Mouse (Mus musculus): ENCODE results near the gene Gm5148.
A peak's percentile ranks its signal among the peaks of the same experiment; 100 is the strongest.

The Gm5148 gene

DNA sequence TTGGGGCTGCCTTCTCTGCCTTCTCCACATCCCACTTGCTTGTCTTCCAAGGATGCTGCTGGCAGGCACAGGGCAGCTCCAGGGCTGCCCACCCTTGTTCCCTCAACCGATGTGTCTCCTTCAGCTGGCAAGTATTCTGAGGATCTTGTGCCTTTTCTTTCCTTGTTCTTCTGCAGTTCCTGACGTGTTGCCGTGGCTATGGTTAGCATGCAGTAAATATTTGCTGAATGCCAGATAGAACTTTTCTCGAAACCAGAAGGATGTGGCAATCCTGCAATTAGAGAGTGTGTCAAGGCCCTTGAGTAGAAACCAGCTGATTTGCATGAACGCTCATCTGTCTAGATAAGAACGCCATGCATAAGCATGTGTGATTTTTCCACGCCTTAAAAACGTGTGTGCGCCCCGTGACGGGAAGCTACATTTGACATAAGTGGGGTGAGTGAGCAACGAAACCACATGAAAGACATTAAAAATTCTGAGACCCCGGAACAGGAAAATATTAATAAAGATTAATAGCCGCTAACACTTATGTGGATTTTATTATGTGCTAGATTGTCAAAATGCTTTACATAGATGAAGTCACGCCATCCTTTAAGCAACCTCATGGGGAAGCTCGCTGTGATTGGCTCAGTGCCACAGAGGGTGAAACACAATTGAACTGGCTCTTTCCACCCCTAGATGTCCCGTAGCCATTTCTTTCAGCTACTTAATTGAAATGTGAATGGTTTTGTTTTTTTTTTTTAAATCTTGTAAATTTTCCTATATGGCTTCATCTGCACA is 14.1 kb upstream of the Gm5148 start:
- no peak for DNase-seq (ENCODE audit: inconsistent ontology term)

DNA sequence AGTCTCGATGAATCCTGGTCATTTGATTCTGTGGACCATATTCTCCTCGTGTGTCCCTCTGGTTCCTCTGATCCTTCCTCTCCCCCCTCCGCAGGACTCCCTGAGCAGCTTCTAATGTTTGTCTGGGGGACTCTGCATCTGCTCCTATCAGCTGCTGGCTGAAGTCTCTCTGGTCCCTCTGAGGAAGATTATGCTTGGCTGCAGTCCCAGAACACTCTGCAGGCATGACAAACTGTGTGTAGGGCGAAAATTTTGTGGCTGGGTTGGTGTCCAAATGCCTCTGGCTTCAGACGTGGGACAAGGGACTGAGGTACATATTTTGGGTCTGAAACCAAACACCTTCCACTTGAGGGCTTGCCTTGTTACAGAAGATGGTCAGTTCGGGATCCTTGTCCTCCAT is 13.1 kb upstream of the Gm5148 start:
- peak; percentile 71 for DNase-seq (ENCODE audit: inconsistent ontology term)

DNA sequence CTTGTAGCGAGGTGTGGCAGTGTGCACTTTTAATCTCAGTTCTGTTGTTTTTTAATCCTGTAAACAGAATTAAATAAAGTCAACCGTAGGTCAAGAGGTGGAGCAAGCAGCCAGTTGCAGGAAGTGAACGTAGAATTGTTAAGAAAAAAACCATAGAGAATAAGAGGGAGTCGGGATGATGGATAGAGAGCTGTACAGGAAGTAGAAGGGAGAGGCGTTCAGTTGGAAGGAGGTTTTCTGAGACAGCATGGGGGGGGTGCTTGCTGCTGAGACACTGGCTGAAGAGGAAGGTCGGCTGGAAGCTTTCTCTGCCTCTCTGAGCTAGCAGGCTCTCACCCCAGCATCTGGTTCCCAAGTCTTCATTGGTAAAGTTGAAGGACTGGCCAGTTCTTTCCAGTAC is 10.9 kb upstream of the Gm5148 start:
- no peak for DNase-seq (ENCODE audit: inconsistent ontology term)

DNA sequence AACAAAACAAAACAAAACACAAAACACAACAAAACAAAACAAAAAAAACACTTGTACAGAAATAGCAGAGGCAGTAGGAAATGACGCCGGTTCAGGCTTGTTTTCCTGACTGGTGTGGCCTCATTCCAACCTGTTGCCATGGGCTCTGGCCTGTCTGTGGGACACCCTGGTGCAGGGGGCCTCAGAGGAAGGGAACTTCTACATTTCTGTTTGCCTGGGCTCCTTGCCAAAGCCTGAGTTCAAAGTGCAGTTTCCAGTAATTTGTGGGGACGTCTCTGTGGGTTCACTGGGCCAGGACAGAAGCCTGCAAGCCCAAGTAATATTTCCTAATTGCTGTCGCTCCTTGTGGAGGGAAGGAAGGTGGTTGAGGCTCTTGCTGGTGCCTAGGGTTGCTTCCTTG is 4.9 kb upstream of the Gm5148 start:
- DNase-seq (ENCODE audit: inconsistent ontology term): peak; percentile 83

DNA sequence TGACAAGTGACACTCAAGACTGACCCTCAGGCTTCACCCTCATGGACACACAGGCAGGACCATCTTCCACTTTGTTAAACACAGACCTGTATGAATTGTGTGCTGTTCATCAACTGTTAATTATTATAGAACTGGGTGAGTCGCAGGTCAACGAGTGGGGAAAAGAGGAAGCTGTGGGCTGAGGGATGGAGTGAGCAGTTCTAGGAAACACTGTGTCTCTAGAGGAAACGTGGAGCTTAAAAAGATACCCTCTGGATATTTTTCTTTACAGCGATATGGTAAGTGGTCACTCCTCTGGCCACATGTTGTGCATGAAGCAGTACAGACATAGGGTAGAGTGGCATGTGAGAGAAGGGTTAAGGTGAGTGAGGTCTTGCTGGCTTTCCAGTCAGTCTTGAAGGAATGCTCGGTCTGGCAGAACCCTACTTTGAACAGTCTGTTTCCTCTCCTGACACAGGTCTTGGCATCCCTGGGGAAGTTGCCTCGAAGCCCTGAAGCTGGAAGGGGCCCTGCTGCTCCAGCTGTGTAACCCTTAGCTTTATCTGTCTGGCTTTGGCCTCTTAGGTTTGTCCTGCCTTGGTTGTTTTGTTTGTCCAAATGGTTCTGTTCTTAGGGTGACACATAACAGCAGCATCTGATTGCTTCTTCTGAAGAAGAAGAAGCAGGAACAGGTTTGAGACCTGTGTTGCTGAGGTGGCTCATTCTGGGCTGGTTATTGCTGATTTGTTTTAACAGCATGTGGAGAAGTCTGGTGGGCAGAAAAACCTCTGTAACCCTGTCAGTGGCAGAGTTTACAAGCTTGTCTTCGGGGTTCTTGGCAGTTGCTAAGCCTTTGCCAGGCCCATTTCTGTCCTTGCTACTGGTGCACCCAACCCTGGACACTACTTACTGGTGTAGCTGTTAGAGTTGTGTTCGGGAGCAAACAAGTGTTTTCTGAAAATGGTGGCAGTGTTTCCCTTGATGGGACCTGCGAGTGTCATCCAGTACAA is 4.1 kb upstream of the Gm5148 start:
- DNase-seq (ENCODE audit: inconsistent ontology term): no peak

DNA sequence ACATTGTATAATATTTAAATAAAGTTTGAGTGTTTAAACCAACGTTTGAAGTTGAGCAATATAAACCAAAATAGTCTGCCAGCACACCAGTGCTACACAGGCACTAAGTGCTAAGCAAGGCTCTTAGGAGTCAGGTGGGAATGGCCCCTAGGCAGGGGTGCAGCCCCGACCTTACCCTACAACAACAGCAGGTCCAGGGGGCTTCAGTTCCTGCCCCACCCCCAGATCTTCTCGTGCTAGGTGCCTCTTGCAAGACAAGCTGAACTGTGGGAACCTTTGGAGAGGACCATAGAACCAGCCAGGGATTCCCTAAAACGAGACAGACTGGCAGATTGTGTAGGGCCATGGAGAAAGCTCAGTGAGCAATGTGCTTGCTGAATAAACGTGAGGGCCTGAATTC is 3.1 kb upstream of the Gm5148 start:
- no peak for DNase-seq (ENCODE audit: inconsistent ontology term)

DNA sequence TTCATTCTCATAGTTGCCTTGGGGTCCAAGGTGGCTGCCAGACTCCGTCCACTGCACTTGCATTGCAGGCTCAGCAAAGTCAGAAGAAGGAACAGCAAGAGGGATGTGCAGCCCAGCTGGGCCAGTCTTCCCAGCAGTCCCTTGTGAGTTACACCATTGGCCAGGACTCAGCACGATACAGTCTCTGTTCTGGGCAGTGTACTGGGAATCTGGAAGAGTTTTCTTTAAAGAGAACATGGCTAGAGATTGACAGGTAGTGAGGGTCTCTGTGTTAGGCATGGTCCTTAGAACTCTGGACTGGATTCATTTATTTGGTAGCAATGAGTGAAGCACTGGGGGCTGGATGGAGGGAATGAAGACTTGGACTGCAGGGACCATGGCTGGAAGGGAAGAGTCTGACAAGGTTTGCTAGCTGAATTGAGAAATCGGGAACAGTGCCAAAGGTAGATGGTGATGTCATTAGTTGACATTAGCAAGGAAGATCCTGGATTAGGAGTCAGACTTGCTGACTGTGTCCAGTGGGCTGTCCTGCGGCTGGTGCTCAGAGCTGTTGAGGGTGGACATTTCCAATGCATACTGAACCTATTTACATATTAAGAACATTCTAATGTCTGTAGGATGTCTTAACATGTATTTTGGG is 2.3 kb upstream of the Gm5148 start:
- DNase-seq (ENCODE audit: inconsistent ontology term): no peak

DNA sequence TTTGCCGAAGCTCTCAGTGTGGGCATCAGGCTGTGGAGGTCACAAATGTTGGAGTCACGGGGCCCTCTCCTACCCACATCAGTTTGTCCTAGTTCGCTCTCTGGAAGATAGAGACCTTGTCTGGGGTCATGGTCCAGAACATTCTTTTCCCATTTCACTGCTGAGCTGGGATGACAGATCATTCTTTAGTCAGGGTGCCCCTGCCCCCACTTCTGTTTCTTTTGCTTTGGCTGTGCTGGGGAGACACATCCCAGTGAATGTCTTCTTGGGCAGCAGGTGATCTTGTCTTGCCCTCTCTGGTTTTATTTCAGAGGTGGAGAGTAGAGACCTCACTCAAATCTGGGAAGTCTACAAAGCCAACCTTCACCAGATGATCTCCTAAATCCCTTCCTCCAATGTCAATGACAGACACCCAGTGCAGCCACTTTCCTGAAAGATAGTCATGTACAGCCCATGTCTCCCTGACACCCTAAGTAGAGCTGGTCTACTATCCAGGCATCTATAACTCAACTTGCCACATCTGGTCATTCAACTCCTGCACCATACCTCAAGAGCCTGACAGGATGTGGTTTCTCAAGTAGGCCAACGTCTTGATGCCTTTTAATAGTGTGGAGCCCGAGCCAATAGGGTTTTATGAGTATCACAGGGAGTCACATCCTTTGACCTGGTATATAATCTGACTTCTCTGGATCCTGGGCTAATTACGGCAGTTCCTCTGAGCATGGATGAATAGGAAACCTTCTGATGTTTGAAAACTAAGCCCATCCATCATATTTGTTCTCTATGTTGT is 851 bp upstream of the Gm5148 start:
- DNase-seq (ENCODE audit: inconsistent ontology term): no peak

DNA sequence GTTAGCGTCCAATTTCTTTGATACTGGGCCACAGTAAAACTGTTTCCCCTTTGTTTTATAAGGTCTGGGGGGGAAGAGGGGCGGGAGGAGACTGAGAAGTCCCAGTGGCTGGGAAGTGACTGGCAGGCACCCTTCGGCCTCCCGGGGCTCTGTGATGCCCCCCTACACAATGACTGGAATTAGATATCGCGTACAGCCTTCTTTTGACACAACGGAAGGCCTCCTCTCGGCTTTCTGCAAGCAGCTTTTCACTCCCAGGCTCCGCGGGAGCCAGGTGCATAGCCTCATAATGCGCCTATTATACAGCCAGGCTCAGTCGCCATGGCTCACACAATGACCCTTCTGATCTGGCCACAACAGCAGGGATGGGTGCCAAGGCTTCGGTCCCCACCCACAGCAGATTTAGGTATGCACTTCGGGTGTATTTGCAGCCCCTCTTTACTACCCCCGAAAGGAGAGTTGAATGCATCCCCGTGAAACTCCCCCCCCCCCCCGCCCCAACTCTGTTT is 574 bp downstream of the Gm5148 start:
- DNase-seq (ENCODE audit: inconsistent ontology term): peak; percentile 63

DNA sequence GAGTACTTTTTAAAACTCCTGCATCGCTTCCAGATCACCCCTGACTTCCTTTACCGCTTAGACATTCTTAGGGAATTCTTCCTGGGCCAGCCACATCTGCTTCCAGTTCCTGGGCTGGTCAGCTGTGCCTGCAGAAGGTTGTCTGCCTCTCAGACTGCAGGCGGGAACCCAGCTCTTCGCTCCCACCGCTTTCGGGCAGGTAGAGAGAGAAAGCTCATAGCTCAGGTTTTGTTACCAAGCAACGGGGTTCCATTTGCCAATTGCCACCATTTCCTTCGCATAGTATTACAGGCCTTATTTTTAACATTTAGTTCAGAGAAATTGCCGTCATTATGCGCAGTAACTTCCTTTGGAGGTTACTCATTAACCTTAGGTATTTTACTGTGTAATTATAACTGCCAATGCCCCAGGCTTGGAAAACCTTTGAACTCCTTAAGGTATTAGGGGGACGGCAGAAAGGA is 1.2 kb downstream of the Gm5148 start:
- no peak for DNase-seq (ENCODE audit: inconsistent ontology term)

DNA sequence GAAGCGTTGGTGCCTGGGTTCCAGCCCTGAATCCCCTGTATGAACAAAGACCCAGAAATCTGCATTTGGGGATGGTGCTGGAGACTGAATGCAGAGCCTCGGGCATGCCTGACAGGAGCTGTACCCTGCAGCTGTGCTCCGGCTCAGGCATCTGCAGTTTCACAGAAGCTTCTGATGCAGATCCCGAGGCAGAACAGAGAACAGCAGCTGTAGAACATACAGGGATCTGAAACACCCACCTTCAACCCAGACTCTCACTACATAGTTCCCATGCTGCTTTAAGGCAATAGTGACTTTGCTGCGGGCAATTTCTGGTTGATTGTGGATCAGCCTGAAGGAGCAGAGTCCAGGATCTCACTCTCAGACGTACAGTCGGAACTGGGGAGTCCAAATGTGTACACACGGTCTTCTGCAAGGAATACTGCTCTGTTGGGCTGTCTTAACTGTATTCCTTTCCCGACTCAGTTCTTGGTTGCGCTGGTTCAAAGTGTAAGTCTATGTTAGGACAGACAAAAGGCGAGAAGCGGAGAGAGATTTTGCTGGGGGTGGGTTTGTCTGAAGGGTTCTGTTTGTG is 1.7 kb downstream of the Gm5148 start:
- no peak for DNase-seq (ENCODE audit: inconsistent ontology term)

DNA sequence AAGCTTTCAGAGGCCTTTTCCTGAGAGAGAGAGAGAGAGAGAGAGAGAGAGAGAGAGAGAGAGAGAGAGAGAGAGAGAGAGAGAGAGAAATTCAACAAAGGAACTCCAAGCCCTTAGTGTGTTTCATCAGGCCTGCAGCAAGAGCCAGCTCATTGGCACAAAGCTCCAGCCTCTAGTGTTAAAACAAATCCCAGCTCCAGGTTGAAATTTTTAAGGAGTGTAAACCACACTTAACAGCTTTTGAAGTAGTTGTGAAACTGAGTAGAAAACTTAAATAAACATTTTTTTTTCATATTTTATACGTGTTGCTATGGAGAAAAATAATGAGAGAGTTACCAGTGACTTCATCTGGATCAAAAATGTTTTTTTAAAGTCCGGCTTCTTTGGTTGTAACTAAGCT is 7.3 kb downstream of the Gm5148 start:
- no peak for DNase-seq (ENCODE audit: inconsistent ontology term)

DNA sequence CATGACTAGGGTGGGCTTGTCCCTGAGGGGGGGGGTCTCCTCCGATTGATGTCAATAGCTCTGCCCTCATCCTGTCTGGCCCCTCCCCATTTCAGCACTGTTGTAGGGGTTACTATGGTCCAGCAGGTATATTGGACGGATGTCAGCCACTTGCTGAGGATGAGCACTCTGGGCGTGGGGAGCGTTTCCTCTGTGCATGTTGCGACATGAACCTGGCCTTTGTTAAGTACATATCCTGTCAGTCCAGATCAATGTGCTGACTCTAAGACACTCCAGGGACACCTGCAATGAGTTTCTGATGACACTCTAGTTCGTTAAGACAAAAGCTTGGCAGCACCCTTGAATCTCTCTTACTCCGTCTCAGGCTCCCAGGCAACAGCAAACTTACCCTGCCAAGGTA is 8.6 kb downstream of the Gm5148 start:
- DNase-seq (ENCODE audit: inconsistent ontology term): no peak

DNA sequence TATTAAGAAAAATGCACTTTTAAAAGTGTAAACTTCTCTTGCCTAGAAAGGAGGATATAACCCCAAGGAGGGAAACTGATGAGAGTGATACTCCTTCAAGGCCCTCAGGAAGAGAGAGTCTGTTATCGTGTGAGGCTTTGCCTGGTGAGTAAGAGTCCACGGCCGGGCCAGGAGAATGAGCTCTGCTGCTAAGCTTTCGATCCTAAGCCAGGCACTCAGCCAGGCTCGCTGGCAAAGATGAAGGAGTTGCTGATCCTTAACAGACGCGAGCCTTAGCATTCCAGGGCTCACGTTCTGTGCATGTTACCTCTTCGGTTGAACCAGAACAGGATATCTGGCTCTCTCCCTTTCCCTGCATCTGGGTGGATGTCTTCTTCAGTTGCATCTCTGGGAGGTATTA is 11.8 kb downstream of the Gm5148 start:
- DNase-seq (ENCODE audit: inconsistent ontology term): peak; percentile 56

DNA sequence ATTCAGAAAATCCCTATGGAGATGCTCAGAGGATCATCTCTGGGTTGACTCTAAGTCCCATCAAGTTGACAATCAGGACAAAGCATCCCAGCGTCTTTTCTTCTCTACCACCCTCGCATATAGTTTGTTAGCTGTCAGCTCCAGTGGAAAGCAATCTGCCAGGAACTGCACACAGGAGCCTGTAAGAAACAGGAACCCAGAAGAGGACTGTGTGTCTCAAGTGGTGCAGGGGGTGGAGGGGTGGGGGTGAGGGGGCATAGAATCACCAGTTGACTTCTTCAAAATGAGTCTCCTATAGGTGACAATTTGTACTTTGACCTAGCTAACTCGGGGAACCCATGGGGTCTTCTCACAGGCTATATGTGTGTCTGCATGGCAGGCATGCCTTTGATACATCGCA is 12.7 kb downstream of the Gm5148 start:
- no peak for DNase-seq (ENCODE audit: inconsistent ontology term)

DNA sequence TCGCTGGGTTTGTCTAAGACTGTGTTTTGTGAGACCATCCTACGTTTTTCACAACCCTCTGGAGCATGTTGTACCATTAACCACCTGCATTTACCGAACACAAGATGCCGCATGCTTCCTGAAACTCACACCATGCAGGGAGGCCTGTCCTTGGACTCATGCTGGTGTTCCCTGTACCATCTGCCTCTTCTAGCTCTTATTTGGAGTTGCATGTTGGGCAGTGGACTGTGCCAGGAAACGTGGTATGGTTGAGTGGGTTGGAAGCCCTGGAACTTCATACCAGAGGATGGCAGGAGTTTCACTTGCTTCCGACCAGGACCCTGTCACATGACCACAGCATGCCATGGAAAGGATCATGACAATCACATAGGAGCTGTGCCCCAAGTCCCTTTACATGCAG is 16.5 kb downstream of the Gm5148 start:
- no peak for DNase-seq (ENCODE audit: inconsistent ontology term)

DNA sequence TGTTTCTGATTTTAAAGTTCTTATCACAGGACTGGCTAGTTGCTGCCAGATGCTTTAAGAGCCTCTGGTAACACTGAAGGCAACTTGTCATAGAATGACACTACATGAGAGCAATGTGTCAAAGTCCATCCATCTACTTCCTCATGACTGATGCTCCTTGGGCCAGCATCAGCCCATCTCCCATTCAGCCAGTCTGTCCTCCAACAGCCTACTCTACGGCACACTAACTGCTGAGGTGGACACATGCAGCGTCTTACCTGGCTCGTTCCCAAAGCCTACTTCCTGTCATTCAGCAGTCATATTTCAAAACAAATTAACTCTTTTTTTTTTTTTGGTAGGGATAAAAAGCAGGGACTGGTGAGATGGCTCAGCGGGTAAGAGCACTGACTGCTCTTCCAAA is 17.9 kb downstream of the Gm5148 start:
- no peak for DNase-seq (ENCODE audit: inconsistent ontology term)

DNA sequence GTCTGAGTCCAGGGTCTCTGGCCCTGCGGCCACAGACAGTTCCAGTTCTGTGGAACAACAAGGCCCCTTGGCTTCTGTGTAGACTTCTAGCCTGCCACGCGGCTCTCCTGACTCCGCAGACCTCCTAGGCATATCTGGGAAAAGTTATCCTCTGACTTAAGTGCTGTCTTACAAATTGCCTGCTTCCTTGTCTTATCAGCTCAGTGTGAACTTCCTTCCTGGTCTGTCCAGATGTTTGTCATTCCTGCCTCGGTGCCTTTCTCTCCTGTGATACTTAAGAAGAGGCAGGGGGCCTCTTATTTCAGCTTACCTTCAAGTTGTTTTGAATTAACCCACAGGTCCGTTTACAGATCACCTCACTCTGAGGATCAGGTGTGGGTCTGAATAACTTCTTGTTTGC is 18.9 kb downstream of the Gm5148 start:
- no peak for DNase-seq (ENCODE audit: inconsistent ontology term)

DNA sequence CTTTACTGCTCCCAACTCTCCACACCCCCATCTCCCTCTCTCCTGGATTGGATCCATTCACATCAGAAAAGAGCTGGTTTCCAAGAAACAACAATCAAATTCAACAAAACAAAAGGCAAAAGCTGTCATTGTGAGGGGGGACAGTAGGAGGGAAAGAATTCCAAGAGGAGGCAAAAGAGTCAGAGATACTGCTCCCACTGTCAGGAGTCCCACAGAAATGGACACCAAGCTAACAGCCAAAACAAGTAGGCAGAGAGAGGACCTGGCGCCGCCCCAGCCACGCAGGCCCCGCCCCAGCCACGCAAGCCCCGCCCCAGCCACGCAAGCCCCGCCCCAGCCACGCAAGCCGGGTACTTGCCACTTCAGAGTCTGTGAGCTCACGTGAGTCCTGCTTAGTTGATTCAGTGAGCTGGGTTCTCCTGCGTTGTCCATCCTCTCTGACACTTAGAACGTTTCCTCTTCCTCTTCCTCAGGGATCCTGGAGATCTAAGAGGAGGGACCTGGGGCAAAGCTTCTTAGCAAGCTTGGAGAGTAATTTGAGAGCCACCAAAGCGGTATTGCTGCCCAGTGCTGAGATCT is 19.5 kb downstream of the Gm5148 start:
- no peak for DNase-seq (ENCODE audit: inconsistent ontology term)

DNA sequence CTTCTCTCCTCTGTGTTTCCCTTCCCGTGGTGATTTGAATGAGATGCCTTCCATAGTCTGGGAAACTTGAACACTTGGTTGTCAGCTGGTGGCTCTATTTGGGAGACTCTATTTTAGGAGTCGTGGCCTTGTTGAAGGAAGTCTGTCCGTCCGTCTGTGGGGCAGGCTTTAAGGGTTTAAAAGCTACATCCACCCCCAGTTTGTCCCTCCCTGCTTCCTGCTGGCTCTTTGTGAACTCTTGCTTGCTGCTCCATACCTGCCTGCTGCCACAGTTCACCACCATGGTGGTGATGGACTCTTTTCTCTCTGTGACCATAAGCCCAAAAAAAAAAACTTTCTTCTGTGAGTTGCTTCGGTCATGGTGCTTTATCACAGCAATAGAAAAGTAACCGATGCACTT is 21.2 kb downstream of the Gm5148 start:
- DNase-seq (ENCODE audit: inconsistent ontology term): no peak

DNA sequence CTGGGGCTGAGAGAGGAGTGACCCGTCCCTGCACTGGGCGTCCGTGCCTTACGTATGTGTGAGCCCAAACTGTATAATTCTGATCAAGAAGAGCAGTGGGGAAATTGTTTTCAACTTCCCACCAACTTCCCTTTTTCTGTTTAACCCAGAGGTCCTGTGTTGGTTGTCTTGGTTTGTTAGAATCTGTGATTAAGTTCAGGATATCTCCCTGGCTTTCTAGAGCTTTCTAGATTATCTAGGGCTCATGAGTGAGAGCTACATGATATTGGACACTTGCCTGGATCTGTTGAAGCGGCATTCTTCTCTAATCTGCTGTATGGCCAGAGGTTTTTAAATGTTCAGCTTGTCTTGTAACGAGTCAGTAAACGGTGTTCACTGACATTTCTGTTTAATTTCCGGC is 30.7 kb downstream of the Gm5148 start:
- DNase-seq (ENCODE audit: inconsistent ontology term): no peak
